Mouse (Mus musculus): ENCODE results near the gene Nmur1. TPM values are rescaled to one million over a fixed set of nuclear protein-coding genes. Genes with fewer than 3 reads are reported as not detected.

The Nmur1 gene
- polyA plus RNA-seq, 1 experiment from 2014 or later, result 0.46 TPM

DNA sequence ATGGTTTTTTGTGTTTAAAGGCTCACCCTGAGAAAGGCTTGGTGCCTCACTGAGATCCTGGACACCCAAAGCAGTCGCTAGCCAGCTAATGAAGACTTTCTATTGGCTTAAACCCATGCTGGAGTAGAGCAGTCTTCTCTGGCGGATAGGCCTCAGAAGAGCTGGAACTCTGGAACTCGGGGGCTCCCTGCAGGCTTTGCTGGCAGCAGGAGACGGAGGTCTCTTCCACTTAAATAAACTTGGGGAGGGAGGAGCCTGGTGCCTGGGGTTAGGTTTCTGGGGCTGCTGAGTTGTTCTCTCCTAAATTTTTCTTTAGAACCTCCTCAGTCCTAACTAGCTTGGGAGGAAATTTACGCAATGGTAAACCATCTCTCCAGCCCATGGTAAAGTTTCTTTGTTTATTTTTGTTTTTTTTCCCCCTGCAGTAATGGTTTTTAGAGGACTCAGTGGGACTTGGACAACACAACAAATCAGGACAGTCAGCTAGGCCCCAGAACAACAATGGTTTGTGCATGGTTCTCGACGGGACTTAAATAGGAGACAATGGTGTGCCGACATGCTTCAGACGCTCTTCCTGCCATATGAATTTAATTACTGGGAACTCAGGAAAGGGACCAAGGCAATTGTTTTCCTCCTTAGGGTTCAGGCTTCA is 38.3 kb upstream of the Nmur1 start:
- H3K36me3 ChIP-seq (ENCODE audit: control insufficient read depth, insufficient read depth, low read length), result no peaks in the 10 kb centered on the region
- peak overlapping the region; percentile 6; the same call in 1 of the 2 replicates for H3K9ac ChIP-seq (ENCODE audit: low read depth, low read length)
- no peaks in the 10 kb centered on the region for H3K9me3 ChIP-seq (ENCODE audit: control insufficient read depth, low read length)
- WGBS, result 61% methylated on average over 9 of the region's 9 CpGs
- peak overlapping the region; percentile 86 for H3K27ac ChIP-seq (ENCODE audit: low read length)
- H3K4me3 ChIP-seq (ENCODE audit: low read length), result no peak overlapping the region
- peaks cover 12% of the 10 kb centered on the region for H3K4me1 ChIP-seq (ENCODE audit: control insufficient read depth, insufficient read depth, low read length)
- H3K27me3 ChIP-seq (replicated peaks; ENCODE audit: control insufficient read depth, insufficient read depth, low read length), result no peaks in the 10 kb centered on the region
- ATAC-seq, result no peak; the same call in 1 of the 2 replicates
- no peak overlapping the region for H3K4me2 ChIP-seq (ENCODE audit: low read depth, low read length)

- no peak for ATAC-seq
- 78% methylated on average over 4 of the region's 4 CpGs for WGBS
- Histone ChIP-seq H3K9ac (ENCODE audit: low read depth, low read length) (no peak overlapping the region), H3K9me3 (ENCODE audit: control insufficient read depth, low read length) (no peaks in the 10 kb centered on the region), H3K36me3 (ENCODE audit: control insufficient read depth, insufficient read depth, low read length) (no peaks in the 10 kb centered on the region), H3K27ac (ENCODE audit: low read length) (no peak overlapping the region), H3K4me2 (ENCODE audit: low read depth, low read length) (no peak overlapping the region), H3K4me1 (ENCODE audit: control insufficient read depth, insufficient read depth, low read length) (0 out of 2 replicates have a peak, but pooled peaks cover 4% of the 10 kb centered on the region), H3K27me3 (replicated peaks; ENCODE audit: control insufficient read depth, insufficient read depth, low read length) (no peaks in the 10 kb centered on the region), H3K4me3 (ENCODE audit: low read length) (no peak overlapping the region)
Measured at GRCm38 (mm10) chr1:86459371-86459770, 33.3 kb upstream of the Nmur1 start.

- no peak for ATAC-seq
- Histone ChIP-seq H3K27me3 (replicated peaks; ENCODE audit: control insufficient read depth, insufficient read depth, low read length) (no peaks in the 10 kb centered on the region), H3K4me1 (ENCODE audit: control insufficient read depth, insufficient read depth, low read length) (0 out of 2 replicates have a peak, but pooled peaks cover 4% of the 10 kb centered on the region), H3K4me3 (ENCODE audit: low read length) (no peak overlapping the region), H3K4me2 (ENCODE audit: low read depth, low read length) (no peak overlapping the region), H3K9ac (ENCODE audit: low read depth, low read length) (no peak overlapping the region), H3K36me3 (ENCODE audit: control insufficient read depth, insufficient read depth, low read length) (no peaks in the 10 kb centered on the region), H3K27ac (ENCODE audit: low read length) (no peak overlapping the region), H3K9me3 (ENCODE audit: control insufficient read depth, low read length) (no peaks in the 10 kb centered on the region)
- WGBS, result 52% methylated on average over 13 of the region's 13 CpGs
Measured at GRCm38 (mm10) chr1:86456892-86457581, 31.0 kb upstream of the Nmur1 start.

GRCm38 (mm10) chr1:86452713-86453112 is 26.7 kb upstream of the Nmur1 start:
- WGBS, result 60% methylated on average over 5 of the region's 5 CpGs
- Histone ChIP-seq H3K4me2 (ENCODE audit: low read depth, low read length) (no peak overlapping the region), H3K4me3 (ENCODE audit: low read length) (no peak overlapping the region), H3K4me1 (ENCODE audit: control insufficient read depth, insufficient read depth, low read length) (peaks cover 8% of the 10 kb centered on the region), H3K9me3 (ENCODE audit: control insufficient read depth, low read length) (no peaks in the 10 kb centered on the region), H3K27ac (ENCODE audit: low read length) (no peak overlapping the region), H3K36me3 (ENCODE audit: control insufficient read depth, insufficient read depth, low read length) (no peaks in the 10 kb centered on the region), H3K27me3 (replicated peaks; ENCODE audit: control insufficient read depth, insufficient read depth, low read length) (no peaks in the 10 kb centered on the region), H3K9ac (ENCODE audit: low read depth, low read length) (no peak overlapping the region)
- ATAC-seq, result no peak

DNA sequence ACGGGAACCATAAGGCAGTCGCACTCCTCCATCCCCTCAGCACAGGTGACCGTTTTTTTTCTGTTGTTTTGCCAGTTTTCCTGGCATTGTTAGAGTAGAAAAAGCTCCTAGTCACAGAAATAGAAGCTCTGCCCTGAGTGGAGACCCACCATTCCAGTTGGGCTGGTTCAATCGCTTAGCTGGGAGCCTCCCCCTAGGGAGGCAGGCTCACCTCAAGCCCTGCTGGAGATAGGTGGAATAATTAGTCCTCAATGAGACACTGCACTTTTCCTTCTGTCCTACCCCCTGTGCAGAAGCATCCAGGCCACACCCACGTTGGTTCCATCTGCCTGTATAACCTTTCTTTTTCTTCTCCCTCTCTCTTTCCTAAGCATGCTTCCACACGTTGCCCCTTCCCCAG is 23.9 kb upstream of the Nmur1 start:
- Histone ChIP-seq H3K4me1 (ENCODE audit: control insufficient read depth, insufficient read depth, low read length) (peaks cover 26% of the 10 kb centered on the region), H3K9me3 (ENCODE audit: control insufficient read depth, low read length) (no peaks in the 10 kb centered on the region), H3K27me3 (replicated peaks; ENCODE audit: control insufficient read depth, insufficient read depth, low read length) (no peaks in the 10 kb centered on the region), H3K4me2 (ENCODE audit: low read depth, low read length) (no peak overlapping the region), H3K4me3 (ENCODE audit: low read length) (no peak overlapping the region), H3K36me3 (ENCODE audit: control insufficient read depth, insufficient read depth, low read length) (no peaks in the 10 kb centered on the region), H3K27ac (ENCODE audit: low read length) (peak overlapping the region; percentile 48; the same call in 1 of the 2 replicates), H3K9ac (ENCODE audit: low read depth, low read length) (no peak overlapping the region)
- 42% methylated on average over 6 of the region's 6 CpGs for WGBS
- peak; percentile 23; the same call in 1 of the 2 replicates for ATAC-seq

DNA sequence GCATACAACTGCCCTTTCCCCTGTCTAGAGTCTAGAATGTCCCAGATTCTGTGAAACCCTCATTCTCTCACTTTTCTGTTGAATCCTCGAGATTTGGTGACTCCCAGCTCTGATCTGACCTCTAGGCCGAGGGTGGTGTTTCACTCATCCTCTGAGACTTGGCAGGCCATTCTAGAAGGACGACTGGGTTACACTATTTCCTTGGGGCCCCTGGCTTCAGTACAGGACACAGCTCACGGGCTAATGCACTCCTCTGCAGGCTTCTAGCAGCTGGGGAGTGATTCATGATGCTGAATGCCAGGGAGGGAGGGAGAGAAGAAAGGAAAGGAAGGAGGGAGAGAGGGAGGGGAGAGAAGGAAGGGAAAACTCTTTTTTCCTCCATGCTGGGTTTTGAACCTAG is 22.2 kb upstream of the Nmur1 start:
- Histone ChIP-seq H3K4me1 (ENCODE audit: control insufficient read depth, insufficient read depth, low read length) (peaks cover 36% of the 10 kb centered on the region), H3K9ac (ENCODE audit: low read depth, low read length) (peak overlapping the region; percentile 57; the same call in 1 of the 2 replicates), H3K27ac (ENCODE audit: low read length) (peak overlapping the region; percentile 93), H3K36me3 (ENCODE audit: control insufficient read depth, insufficient read depth, low read length) (no peaks in the 10 kb centered on the region), H3K4me3 (ENCODE audit: low read length) (0 out of 2 replicates have a peak overlapping the region, but pooled peaks have one; percentile 18), H3K27me3 (replicated peaks; ENCODE audit: control insufficient read depth, insufficient read depth, low read length) (no peaks in the 10 kb centered on the region), H3K4me2 (ENCODE audit: low read depth, low read length) (peak overlapping the region; percentile 47), H3K9me3 (ENCODE audit: control insufficient read depth, low read length) (no peaks in the 10 kb centered on the region)
- 15% methylated on average over 4 of the region's 4 CpGs for WGBS
- peak; percentile 29 for ATAC-seq

DNA sequence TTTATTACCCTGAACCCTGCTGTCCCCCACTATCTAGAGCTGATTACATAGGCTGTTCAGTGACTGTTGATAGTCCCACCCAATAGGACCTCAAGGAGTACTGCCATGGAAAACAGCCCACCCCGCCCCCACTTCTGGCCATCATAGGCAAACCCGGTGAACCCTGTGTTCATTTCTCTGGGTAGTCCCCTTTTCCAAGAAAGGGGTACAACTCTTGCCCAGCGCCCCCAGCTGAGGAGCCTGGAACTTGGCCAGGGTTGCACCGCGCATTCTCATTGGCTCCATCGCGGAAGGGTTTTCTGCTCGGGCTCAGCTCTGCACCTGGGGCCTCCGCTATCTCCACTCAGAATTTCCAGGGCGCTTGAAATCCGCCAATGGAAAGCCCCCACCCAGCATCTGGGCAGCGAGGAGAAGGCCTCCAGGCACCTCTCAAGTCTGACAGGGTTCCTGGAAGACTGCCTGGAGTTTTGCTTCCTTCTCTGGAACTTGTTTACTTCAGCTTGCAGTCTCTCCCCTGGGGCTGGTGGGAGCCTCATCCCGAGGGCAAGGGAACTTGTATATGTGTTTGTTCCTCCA is 21.7 kb upstream of the Nmur1 start:
- no peaks in the 10 kb centered on the region for H3K27me3 ChIP-seq (replicated peaks; ENCODE audit: control insufficient read depth, insufficient read depth, low read length)
- H3K4me2 ChIP-seq (ENCODE audit: low read depth, low read length), result peak overlapping the region; percentile 47
- no peaks in the 10 kb centered on the region for H3K36me3 ChIP-seq (ENCODE audit: control insufficient read depth, insufficient read depth, low read length)
- peak overlapping the region; percentile 93 for H3K27ac ChIP-seq (ENCODE audit: low read length)
- no peaks in the 10 kb centered on the region for H3K9me3 ChIP-seq (ENCODE audit: control insufficient read depth, low read length)
- H3K4me3 ChIP-seq (ENCODE audit: low read length), result peak overlapping the region; percentile 18
- peak overlapping the region; percentile 57 for H3K9ac ChIP-seq (ENCODE audit: low read depth, low read length)
- WGBS, result 24% methylated on average over 13 of the region's 13 CpGs
- peaks cover 42% of the 10 kb centered on the region for H3K4me1 ChIP-seq (ENCODE audit: control insufficient read depth, insufficient read depth, low read length)
- peak; percentile 88 for ATAC-seq

DNA sequence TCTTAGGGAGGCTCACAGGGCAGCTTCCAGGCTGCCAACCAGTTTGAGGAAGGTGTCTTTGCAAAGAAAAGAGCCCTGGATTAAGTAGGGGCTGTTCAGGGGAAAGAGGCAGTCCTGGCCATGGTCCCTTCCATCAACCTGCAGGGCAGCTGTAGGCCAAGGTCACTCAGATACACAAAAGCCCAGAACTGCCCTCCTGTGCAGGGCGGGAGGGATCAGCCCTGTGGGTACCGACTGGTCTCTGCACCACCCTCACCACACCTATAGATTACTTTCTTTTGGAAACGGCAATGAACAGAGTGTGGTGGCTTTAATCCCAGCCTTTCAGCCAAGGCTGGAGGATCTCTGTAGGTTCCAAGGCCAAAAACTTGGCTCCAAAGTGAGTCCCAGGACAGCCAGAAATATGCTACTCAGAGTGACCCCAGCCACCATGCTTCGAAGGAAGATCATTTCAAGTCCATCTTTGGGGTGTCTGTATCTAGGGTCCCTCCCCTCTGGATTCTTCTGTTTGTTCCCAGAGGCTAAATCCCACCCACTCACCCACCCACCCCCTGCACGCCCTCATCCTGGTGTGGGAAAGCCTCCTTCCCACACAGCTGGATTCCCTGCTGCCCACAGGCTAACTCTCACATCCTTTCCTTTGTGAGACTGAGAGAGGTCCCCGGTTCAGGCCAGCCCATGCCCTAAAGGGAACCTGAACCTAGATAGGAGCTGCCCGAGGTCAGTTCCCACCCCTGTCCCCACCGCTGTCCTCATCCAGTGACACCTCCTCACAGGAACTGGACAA is 17.6 kb upstream of the Nmur1 start:
- Histone ChIP-seq H3K27ac (ENCODE audit: low read length) (peak overlapping the region; percentile 100), H3K9ac (ENCODE audit: low read depth, low read length) (peak overlapping the region; percentile 84), H3K27me3 (replicated peaks; ENCODE audit: control insufficient read depth, insufficient read depth, low read length) (no peaks in the 10 kb centered on the region), H3K4me3 (ENCODE audit: low read length) (peak overlapping the region; percentile 58), H3K9me3 (ENCODE audit: control insufficient read depth, low read length) (no peaks in the 10 kb centered on the region), H3K4me2 (ENCODE audit: low read depth, low read length) (peak overlapping the region; percentile 91), H3K36me3 (ENCODE audit: control insufficient read depth, insufficient read depth, low read length) (no peaks in the 10 kb centered on the region), H3K4me1 (ENCODE audit: control insufficient read depth, insufficient read depth, low read length) (peaks cover 60% of the 10 kb centered on the region)
- no peak for ATAC-seq
- whole genome bisulfite sequencing, result 44% methylated on average over 8 of the region's 8 CpGs

DNA sequence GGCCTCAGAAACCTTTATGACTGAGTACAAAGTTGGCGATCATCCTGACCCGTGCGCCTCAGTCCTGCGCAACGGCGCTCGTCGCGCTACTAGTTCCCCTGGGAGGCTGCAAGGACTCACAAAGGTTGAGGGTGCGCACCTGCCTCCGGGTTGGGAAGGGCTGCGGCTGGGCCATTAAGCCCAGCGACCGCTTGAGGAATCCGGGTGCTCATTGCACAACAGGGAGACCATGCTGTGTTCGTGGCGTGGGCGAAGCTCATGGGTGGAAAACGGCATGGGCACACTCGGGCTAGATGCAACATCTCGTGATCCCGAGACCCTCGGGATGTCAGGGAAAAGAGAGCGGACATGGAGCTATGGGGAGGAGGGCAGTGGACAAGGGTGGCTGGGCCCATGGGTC is 16.8 kb upstream of the Nmur1 start:
- Histone ChIP-seq H3K27me3 (replicated peaks; ENCODE audit: control insufficient read depth, insufficient read depth, low read length) (no peaks in the 10 kb centered on the region), H3K9ac (ENCODE audit: low read depth, low read length) (peak overlapping the region; percentile 84), H3K4me1 (ENCODE audit: control insufficient read depth, insufficient read depth, low read length) (peaks cover 59% of the 10 kb centered on the region), H3K4me2 (ENCODE audit: low read depth, low read length) (peak overlapping the region; percentile 91), H3K9me3 (ENCODE audit: control insufficient read depth, low read length) (no peaks in the 10 kb centered on the region), H3K27ac (ENCODE audit: low read length) (peak overlapping the region; percentile 100), H3K4me3 (ENCODE audit: low read length) (peak overlapping the region; percentile 58), H3K36me3 (ENCODE audit: control insufficient read depth, insufficient read depth, low read length) (no peaks in the 10 kb centered on the region)
- peak; percentile 6 for ATAC-seq
- 3% methylated on average over 24 of the region's 24 CpGs for WGBS

Measured in intestine, embryonic 16.5 days (tissue).